Mouse (Mus musculus) small intestine, adult 2 months (tissue): ENCODE data around the gene Tdrd7.

Experiments used
- CTCF ChIP-seq: fragments of 200-500 bp; IDR thresholded peaks from 2 replicates; pipeline ENCODE4 v1.5.1; 2012; ENCODE audit warnings: low read depth, mild to moderate bottlenecking, control low read depth, inconsistent platforms, low read length, moderate library complexity, mixed read lengths; ENCODE audit not compliant: insufficient replicate concordance, insufficient read length; ENCODE audit errors: extremely low read depth
- POLR2A ChIP-seq: fragments of 200-500 bp; IDR thresholded peaks from 2 replicates; pipeline ENCODE4 v1.6.1; 2012; ENCODE audit warnings: low read depth, mild to moderate bottlenecking, control low read depth, inconsistent platforms, low read length, moderate library complexity

DNA sequence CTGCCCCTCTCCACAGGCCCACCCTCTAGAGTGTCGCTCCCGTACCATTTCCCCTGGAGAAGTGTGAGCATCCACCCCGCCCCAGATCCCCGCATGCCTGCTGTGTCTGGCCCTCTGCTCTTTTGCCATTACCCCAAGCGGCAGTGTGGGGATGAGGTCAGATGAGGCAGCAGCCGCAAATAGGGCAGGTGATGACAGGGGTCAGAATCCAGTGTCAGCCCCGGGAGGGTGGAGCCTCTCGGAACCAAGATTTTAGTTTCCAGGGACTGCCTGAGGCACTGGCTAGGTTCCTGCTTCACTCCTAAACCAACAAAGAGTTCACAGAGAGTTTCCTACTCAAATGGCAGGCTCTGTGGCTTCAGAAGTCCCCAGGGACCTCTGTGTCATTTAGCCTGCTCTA lies 99.1 kb downstream of the Tdrd7 start:
- TF ChIP-seq CTCF (no peak), POLR2A (no peak)
